Mouse (Mus musculus) G1E (cell line): Measurements from ENCODE around the gene Gm45785.

Experiments
- CTCF ChIP-seq: IDR thresholded peaks from 2 replicates; pipeline ENCODE4 v1.5.1; 2012; ENCODE audit warnings: low read depth, low read length, inconsistent platforms, mixed read lengths
- GATA1 ChIP-seq: IDR thresholded peaks from 2 replicates; pipeline ENCODE4 v1.6.1; 2012; ENCODE audit warnings: borderline replicate concordance, low read length, inconsistent platforms, mixed read lengths
- TAL1 ChIP-seq: conservative IDR thresholded peaks from 2 replicates; pipeline ENCODE4 v1.6.1; 2012; ENCODE audit warnings: low read depth, low read length, inconsistent platforms, mixed read lengths

GRCm38 (mm10) chr7:140879355-140879754 lies 23.2 kb upstream of the Gm45785 start:
- no peak for TF ChIP-seq GATA1
- no peak for TF ChIP-seq TAL1
- no peak for TF ChIP-seq CTCF
